Mouse (Mus musculus) megakaryocyte, embryonic 14.5 days (primary cell): ENCODE data around the gene Cdx4. TPM values are rescaled to one million over a fixed set of nuclear protein-coding genes. Genes with fewer than 3 reads are reported as not detected.

ENCODE experiments used
- H3K27me3 ChIP-seq: replicated peaks from 2 replicates; pipeline ENCODE3; 2012; ENCODE audit warnings: inconsistent platforms
- H3K36me3 ChIP-seq: replicated peaks from 2 replicates; pipeline ENCODE3; 2012; ENCODE audit warnings: low read length, inconsistent platforms, mixed read lengths
- H3K4me1 ChIP-seq: 2 replicates; pipeline ENCODE4 v1.6.1; 2012; ENCODE audit warnings: inconsistent platforms
- H3K4me3 ChIP-seq: replicated peaks from 2 replicates; pipeline ENCODE3; 2012; ENCODE audit warnings: moderate library complexity, mild to moderate bottlenecking, inconsistent platforms
- H3K9me3 ChIP-seq: 2 replicates; pipeline ENCODE4 v1.6.1; 2012; ENCODE audit warnings: inconsistent platforms
- FLI1 ChIP-seq: IDR thresholded peaks from 2 replicates; pipeline ENCODE4 v1.6.1; 2012; ENCODE audit warnings: low read length, inconsistent platforms, mixed read lengths
- GATA1 ChIP-seq: IDR thresholded peaks from 3 replicates; pipeline ENCODE4 v1.6.1; 2012; ENCODE audit warnings: mixed read lengths, low read length, inconsistent platforms, borderline replicate concordance
- polyA plus RNA-seq: library from polyadenylated mRNA; stranded (reverse); fragments of >175 nt; gene quantifications from 2 replicates; pipeline ENCODE4 v1.2.3, GENCODE M21; 2012; ENCODE audit warnings: low replicate concordance; ENCODE audit not compliant: insufficient read depth

Cdx4 gene
- not detected in 2 replicates for polyA plus RNA-seq

GRCm38 (mm10) chrX:103321146-103321545, at the start of gene Cdx4:
Gene Cdx4 (plus strand): TSS chrX:103321398.
- Histone ChIP-seq H3K4me3 (no peak within 1 kb of the TSS), H3K27me3 (peaks cover 42% of the 10 kb centered on the region)
- TF ChIP-seq GATA1 (no peak), FLI1 (no peak)

GRCm38 (mm10) chrX:103274325-103274724, 46.9 kb upstream of the Cdx4 start:
- H3K4me1 ChIP-seq: no peaks in the 10 kb centered on the region
- H3K4me3 ChIP-seq: no peak overlapping the region
- H3K27me3 ChIP-seq: no peaks in the 10 kb centered on the region
- no peaks in the 10 kb centered on the region for H3K9me3 ChIP-seq
- TF ChIP-seq FLI1: no peak
- no peak for TF ChIP-seq GATA1
- no peaks in the 10 kb centered on the region for H3K36me3 ChIP-seq

More at GRCm38 (mm10) chrX:103321146-103321545, at the start of gene Cdx4:
- Histone ChIP-seq H3K36me3 (no peaks in the 10 kb centered on the region), H3K9me3 (peaks cover 6% of the 10 kb centered on the region; the same call in 1 of the 2 replicates), H3K4me1 (no peaks in the 10 kb centered on the region)

DNA sequence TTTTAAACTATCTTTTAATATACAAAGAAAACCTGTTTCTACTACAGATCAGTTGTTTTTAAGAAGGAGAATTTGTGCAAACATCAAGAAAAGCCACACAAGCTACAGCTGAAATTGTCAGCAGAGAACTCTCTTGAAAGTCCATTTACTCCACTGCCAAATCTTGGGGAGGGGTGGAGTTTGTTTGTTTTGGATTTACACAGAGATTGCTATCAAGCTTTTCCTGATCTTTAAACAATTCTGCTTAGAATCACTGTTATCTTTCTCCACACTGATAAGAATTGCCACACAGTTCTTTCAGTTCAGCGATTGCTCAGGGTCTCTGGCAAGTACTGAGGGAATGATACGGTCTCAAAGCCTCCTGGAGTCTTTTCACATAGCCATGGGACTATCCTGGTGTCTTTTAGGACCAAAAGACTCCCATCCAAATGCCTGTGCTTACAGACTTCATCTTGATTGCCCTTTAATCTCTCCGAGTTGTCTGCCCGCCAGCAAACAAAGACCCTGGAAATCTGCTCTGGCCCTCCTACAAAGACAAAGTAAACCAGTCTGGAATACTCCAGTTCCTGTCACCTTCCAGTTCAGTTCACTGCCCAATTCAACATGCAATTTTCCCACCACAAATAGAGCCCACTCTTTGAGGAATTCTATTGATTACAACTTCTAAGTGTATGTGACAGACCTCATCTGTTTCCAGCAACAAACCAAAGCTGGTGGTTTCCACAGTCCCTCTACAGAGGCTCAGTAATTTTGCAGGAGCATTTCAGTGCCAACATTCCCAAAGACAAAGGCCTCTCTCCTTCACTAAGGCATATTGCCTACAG, 34.1 kb upstream of the Cdx4 start:
- Histone ChIP-seq H3K4me3 (no peak overlapping the region), H3K36me3 (no peaks in the 10 kb centered on the region), H3K27me3 (peaks cover 5% of the 10 kb centered on the region), H3K4me1 (no peaks in the 10 kb centered on the region), H3K9me3 (no peaks in the 10 kb centered on the region)
- TF ChIP-seq FLI1 (no peak), GATA1 (no peak)

DNA sequence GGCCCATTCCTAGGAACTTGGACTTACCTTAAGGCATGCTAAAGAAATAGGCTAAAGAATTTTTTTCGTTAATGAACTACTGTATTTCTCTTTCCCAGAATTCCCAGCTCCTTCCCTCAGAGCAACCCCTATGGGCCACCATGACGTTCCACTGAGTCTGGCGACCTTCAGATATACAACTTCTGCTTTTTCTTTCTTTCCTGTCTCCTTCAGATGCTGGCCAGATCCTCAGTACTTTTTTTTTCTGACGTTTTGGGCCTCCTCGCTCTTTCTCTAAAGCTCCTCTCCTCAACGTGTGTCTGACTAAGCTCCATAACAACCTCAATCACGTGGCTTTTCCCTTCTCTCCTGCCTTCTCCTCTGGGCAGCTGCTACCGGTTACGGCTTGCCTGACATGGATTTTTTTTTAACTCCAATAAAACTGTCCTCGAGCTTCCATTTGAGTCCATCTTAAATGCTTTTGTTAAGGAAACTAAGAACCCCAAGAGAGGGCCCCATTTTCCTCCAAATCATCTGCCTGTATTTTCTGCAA, 33.3 kb upstream of the Cdx4 start:
- H3K27me3 ChIP-seq: peaks cover 5% of the 10 kb centered on the region
- TF ChIP-seq FLI1 (no peak), GATA1 (no peak)
- no peak overlapping the region for H3K4me3 ChIP-seq
- H3K36me3 ChIP-seq: no peaks in the 10 kb centered on the region
- no peaks in the 10 kb centered on the region for H3K4me1 ChIP-seq
- no peaks in the 10 kb centered on the region for H3K9me3 ChIP-seq

- no peaks in the 10 kb centered on the region for H3K36me3 ChIP-seq
- no peaks in the 10 kb centered on the region for H3K4me1 ChIP-seq
- H3K27me3 ChIP-seq: peaks cover 5% of the 10 kb centered on the region
- H3K9me3 ChIP-seq: no peaks in the 10 kb centered on the region
- TF ChIP-seq FLI1 (no peak), GATA1 (no peak)
- H3K4me3 ChIP-seq: no peak overlapping the region
Measured at GRCm38 (mm10) chrX:103288485-103289330, 32.5 kb upstream of the Cdx4 start.

DNA sequence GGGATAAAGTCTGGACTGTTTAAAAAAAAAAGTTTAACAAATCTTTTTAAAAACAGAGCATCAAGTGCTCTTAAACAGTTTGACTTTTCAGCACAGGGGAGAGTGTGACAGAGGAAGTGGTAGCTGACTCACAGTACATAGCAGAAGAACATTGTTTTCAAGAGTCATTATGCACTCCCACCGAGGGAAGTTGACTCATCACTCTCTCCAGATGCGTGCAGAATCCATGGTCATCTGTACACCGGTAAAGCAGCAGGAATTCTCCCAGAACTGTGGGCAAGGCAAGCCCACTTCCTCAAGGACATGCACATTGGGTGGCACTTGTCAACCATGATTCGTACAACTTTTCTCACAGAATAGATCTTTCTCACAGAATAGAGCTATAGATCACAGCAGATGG, 22.3 kb upstream of the Cdx4 start:
- no peak for TF ChIP-seq FLI1
- no peak for TF ChIP-seq GATA1
- Histone ChIP-seq H3K27me3 (peaks cover 3% of the 10 kb centered on the region), H3K4me1 (0 out of 2 replicates have a peak, but pooled peaks cover 4% of the 10 kb centered on the region), H3K36me3 (no peaks in the 10 kb centered on the region), H3K4me3 (peak overlapping the region; percentile 42), H3K9me3 (no peaks in the 10 kb centered on the region)

GRCm38 (mm10) chrX:103308262-103308661, 12.9 kb upstream of the Cdx4 start:
- no peak for TF ChIP-seq FLI1
- TF ChIP-seq GATA1: no peak
- H3K27me3 ChIP-seq: peaks cover 2% of the 10 kb centered on the region
- no peaks in the 10 kb centered on the region for H3K36me3 ChIP-seq
- H3K4me1 ChIP-seq: no peaks in the 10 kb centered on the region
- H3K9me3 ChIP-seq: no peaks in the 10 kb centered on the region
- no peak overlapping the region for H3K4me3 ChIP-seq

DNA sequence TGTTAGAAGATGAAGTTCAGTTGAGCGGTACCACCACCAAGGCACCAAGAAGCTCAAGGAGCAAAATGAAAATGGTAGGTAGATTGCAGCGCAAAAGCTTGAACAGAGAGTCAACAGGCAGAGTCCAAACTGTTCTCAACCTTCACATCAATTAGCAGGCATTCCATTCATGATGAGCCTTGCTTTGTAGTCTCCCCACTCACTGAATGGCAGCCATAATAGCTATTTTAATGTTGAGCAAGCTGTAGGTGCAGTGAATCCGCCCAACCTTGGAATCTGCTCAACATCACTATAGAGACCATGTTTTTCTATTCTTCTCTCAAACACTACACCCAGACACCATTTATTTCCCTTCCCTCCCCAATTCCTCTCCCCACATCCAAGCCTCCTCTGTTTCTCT, 9.5 kb upstream of the Cdx4 start:
- TF ChIP-seq GATA1 (no peak), FLI1 (no peak)
- H3K36me3 ChIP-seq: no peaks in the 10 kb centered on the region
- peaks cover 5% of the 10 kb centered on the region for H3K27me3 ChIP-seq
- H3K4me3 ChIP-seq: no peak overlapping the region
- H3K4me1 ChIP-seq: no peaks in the 10 kb centered on the region
- H3K9me3 ChIP-seq: no peaks in the 10 kb centered on the region

GRCm38 (mm10) chrX:103314146-103314545, 7.1 kb upstream of the Cdx4 start:
- H3K36me3 ChIP-seq: no peaks in the 10 kb centered on the region

DNA sequence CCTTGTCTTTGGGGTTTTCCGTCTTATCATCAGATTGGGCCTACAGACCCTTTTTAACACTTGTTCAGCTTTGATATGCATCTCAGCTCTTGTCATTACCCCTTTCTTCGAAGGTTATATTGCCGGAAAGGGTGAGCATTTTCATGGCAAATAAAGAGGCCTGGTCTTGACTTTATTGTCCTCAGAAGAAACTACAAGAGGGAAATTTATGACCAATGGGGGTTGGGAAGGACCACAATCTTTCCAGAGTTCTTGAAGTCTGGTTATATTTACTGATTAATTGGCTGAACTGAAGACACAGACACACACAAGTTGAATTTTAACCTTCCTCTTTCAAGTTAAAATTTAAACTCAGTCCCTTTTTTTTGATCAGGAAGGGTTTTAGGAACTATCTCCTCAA, 4.7 kb downstream of the Cdx4 start:
- H3K4me3 ChIP-seq: no peak overlapping the region
- H3K36me3 ChIP-seq: no peaks in the 10 kb centered on the region
- TF ChIP-seq FLI1: no peak
- no peak for TF ChIP-seq GATA1
- H3K4me1 ChIP-seq: no peaks in the 10 kb centered on the region
- peaks cover 6% of the 10 kb centered on the region; the same call in 1 of the 2 replicates for H3K9me3 ChIP-seq
- H3K27me3 ChIP-seq: peaks cover 36% of the 10 kb centered on the region

More at GRCm38 (mm10) chrX:103314146-103314545, 7.1 kb upstream of the Cdx4 start:
- TF ChIP-seq GATA1: no peak
- TF ChIP-seq FLI1: no peak
- H3K27me3 ChIP-seq: peaks cover 10% of the 10 kb centered on the region
- H3K9me3 ChIP-seq: no peaks in the 10 kb centered on the region
- no peak overlapping the region for H3K4me3 ChIP-seq
- H3K4me1 ChIP-seq: no peaks in the 10 kb centered on the region
